Mouse (Mus musculus) midbrain, embryonic 13.5 days (tissue): Measurements from ENCODE around the gene Caln1. TPM values are rescaled to one million over a fixed set of nuclear protein-coding genes. Genes with fewer than 3 reads are reported as not detected.

Source experiments
- ATAC-seq: fragments of 200-750 bp; cut with Nextera tagmentation; 2 replicates; pipeline ENCODE4 v1.8.0; 2017; ENCODE audit warnings: mild to moderate bottlenecking, moderate TSS enrichment, moderate library complexity
- H3K27ac ChIP-seq: fragments of 300-500 bp; sonication (generic); 2 replicates; pipeline ENCODE4 v1.5.1; 2015; ENCODE audit warnings: inconsistent platforms, mild to moderate bottlenecking, moderate library complexity
- H3K27me3 ChIP-seq: fragments of 300-500 bp; sonication (generic); 2 replicates; pipeline ENCODE4 v1.6.1; 2015; ENCODE audit warnings: mild to moderate bottlenecking, inconsistent platforms
- H3K36me3 ChIP-seq: fragments of 300-500 bp; sonication (generic); 2 replicates; pipeline ENCODE4 v1.6.1; 2015; ENCODE audit warnings: mild to moderate bottlenecking, inconsistent platforms
- H3K4me1 ChIP-seq: fragments of 300-500 bp; sonication (generic); replicated peaks from 2 replicates; pipeline ENCODE4 v1.6.1; 2015; ENCODE audit warnings: inconsistent platforms
- H3K4me2 ChIP-seq: fragments of 300-500 bp; sonication (generic); replicated peaks from 2 replicates; pipeline ENCODE4 v1.6.1; 2015; ENCODE audit warnings: moderate library complexity, mild to moderate bottlenecking, inconsistent platforms
- H3K4me3 ChIP-seq: fragments of 300-500 bp; sonication (generic); replicated peaks from 2 replicates; pipeline ENCODE4 v1.5.1; 2015; ENCODE audit warnings: mild to moderate bottlenecking, inconsistent platforms
- H3K9ac ChIP-seq: fragments of 300-500 bp; sonication (generic); replicated peaks from 2 replicates; pipeline ENCODE4 v1.6.1; 2015; ENCODE audit warnings: mild to moderate bottlenecking, inconsistent platforms
- H3K9me3 ChIP-seq: fragments of 300-500 bp; sonication (generic); 2 replicates; pipeline ENCODE4 v1.6.1; 2016; ENCODE audit warnings: mild to moderate bottlenecking, inconsistent platforms
- WGBS: fragments of 180-500 bp; shearing (Covaris S2); methylation state at CpG from one replicate; pipeline ENCODE4 v1.1.7; 2015; 5-methylcytosine and 5-hydroxymethylcytosine counted together
- polyA plus RNA-seq: library from polyadenylated mRNA; unstranded; fragments of >200 nt; fragmentation: Nextera tagmentation; extraction: Ambion mirVana; gene quantifications from 2 replicates; pipeline ENCODE4 v1.2.1, GENCODE M21; 2015

Gene Caln1
- polyA plus RNA-seq, 1 experiment from 2014 or later, result 4.6 TPM

DNA sequence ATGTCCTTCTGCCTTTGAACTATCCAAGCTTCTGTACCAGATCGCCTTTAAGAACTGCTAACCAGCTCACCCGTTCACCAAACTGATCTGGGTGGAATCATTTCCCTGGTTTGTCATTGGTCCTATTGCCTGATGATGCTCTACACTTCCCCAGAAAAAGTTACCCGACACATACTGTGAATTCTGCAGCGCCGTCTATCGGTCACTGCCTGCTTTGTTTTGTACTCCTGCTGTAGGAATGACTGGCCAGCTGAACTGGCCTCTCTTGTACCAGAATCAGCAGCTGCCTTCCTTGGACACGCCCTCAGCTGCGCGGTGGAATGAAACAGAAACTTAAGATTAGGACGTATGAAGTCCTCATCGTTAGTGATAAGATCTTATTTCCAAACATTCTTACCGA is 107.5 kb downstream of the Caln1 start:
- Histone ChIP-seq H3K4me3 (no peak overlapping the region), H3K9ac (no peak overlapping the region), H3K27ac (no peak overlapping the region), H3K36me3 (no peaks in the 10 kb centered on the region), H3K27me3 (no peaks in the 10 kb centered on the region), H3K9me3 (no peaks in the 10 kb centered on the region), H3K4me1 (no peaks in the 10 kb centered on the region), H3K4me2 (no peak overlapping the region)
- ATAC-seq, result no peak
- WGBS, result 74% methylated on average over 12 of the region's 12 CpGs

DNA sequence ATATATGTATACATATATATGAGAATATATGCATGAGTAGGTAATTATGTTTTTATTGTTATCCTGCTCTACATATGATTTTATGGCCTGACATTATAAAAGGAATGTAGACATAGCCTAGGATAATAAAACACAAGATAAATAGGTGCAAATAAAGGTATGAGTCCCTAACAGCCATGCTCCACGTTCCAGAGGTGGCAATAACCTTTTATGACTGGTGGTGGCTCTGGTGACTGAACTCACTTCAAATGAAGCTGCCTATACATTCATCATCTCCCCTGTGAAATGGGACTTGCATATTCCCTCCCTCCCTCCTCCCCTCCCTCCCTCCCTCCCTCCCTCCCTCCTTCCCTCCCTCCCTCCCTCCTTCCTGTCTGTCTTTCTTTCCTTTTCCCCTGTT is 111.0 kb downstream of the Caln1 start:
- Histone ChIP-seq H3K27ac (no peak overlapping the region), H3K4me1 (no peaks in the 10 kb centered on the region), H3K9me3 (no peaks in the 10 kb centered on the region), H3K27me3 (no peaks in the 10 kb centered on the region), H3K4me2 (no peak overlapping the region), H3K36me3 (no peaks in the 10 kb centered on the region), H3K4me3 (no peak overlapping the region), H3K9ac (no peak overlapping the region)
- WGBS, result 82% methylated on average over 1 of the region's 1 CpGs
- no peak for ATAC-seq

DNA sequence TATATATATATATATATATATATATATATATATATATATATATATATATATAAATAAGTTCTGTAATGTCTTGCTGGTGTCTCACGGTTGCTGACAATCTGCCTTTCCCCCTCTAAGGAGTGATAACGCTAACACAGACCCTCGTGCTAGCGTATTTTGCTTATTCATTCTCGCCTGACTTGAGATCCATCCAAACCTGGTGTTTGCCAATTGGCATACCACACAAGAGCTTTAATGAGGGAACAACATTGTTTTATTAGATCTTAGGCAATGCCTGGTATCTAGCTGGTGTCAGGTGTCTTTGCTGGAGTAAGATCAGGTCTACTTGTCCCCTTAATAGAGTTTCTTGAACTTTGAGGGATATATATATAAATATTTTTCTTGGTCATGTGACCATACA is 122.2 kb downstream of the Caln1 start:
- Histone ChIP-seq H3K4me1 (no peaks in the 10 kb centered on the region), H3K27ac (no peak overlapping the region), H3K36me3 (no peaks in the 10 kb centered on the region), H3K4me2 (no peak overlapping the region), H3K9ac (no peak overlapping the region), H3K9me3 (no peaks in the 10 kb centered on the region), H3K4me3 (no peak overlapping the region), H3K27me3 (no peaks in the 10 kb centered on the region)
- 93% methylated on average over 5 of the region's 5 CpGs for WGBS
- ATAC-seq, result no peak

DNA sequence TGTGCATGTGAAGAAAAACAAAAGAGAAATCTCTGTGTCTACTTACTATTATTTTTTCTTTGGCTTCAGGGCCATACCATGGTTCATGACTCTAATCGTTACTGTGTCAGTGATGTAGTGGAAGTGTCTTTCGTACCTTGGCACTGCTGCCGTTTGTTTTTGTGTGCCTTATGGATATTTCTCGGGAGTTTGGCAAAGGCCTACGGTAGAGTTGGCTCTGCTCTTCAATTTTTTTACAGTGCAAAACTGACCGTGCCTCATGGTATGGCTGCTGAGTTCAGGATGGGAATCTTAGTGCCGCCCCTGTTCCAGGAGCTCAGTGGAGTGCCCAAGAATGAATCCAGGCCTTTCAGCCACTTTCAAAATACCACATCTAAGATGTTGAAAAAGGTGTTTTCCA is 123.0 kb downstream of the Caln1 start:
- Histone ChIP-seq H3K9ac (no peak overlapping the region), H3K9me3 (no peaks in the 10 kb centered on the region), H3K27ac (no peak overlapping the region), H3K4me1 (no peaks in the 10 kb centered on the region), H3K4me2 (no peak overlapping the region), H3K36me3 (no peaks in the 10 kb centered on the region), H3K27me3 (no peaks in the 10 kb centered on the region), H3K4me3 (no peak overlapping the region)
- 92% methylated on average over 7 of the region's 7 CpGs for WGBS
- no peak for ATAC-seq

DNA sequence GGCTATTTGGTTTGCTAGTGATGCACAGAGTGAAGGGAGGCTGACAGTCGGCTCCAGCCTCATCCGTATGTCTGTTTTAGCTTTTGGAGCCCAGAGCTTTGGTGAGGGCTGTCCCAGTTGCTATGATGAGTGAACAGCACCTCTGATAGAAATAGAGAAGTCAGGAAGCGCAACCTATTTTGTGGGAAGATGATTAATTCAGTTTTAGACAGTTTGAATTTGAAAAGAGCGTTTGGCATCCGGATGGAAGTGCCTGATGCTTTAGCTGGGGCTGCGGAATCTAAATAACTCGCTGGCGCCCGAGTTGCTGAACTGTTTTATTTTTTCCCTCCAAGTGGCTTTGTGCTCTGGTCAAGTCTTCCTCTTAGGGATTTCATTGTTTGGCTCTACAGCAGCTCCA is 133.3 kb downstream of the Caln1 start:
- no peaks in the 10 kb centered on the region for H3K4me1 ChIP-seq

DNA sequence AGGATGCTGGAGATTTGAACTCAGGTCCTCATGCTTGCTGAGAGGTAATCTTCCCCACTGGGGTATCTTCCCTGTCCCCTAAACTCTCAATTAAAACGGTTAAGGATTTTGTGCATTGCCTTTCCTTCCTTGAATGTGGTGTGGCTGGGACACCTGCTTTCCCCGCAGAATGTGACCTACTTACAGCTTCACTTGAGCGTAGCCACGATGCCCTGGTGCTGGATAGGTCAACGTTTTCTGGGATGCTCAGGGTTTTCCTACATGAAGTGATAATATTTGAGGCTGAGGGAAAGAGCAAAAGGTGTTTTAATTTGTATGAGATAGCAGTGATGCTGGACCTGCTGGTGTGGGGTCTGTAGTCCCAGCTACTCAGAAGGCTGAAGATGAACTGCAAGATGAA is 135.6 kb downstream of the Caln1 start:
- Histone ChIP-seq H3K4me1 (no peaks in the 10 kb centered on the region), H3K36me3 (no peaks in the 10 kb centered on the region), H3K27ac (no peak overlapping the region), H3K9me3 (no peaks in the 10 kb centered on the region), H3K9ac (no peak overlapping the region), H3K27me3 (no peaks in the 10 kb centered on the region), H3K4me3 (no peak overlapping the region), H3K4me2 (no peak overlapping the region)
- 79% methylated on average over 5 of the region's 5 CpGs for WGBS
- ATAC-seq, result no peak

More for the DNA sequence above, 133.3 kb downstream of the Caln1 start:
- H3K27ac ChIP-seq, result no peak overlapping the region
- no peaks in the 10 kb centered on the region for H3K36me3 ChIP-seq
- ATAC-seq, result no peak
- H3K27me3 ChIP-seq, result no peaks in the 10 kb centered on the region
- WGBS, result 82% methylated on average over 9 of the region's 9 CpGs
- H3K4me2 ChIP-seq, result no peak overlapping the region
- H3K9me3 ChIP-seq, result no peaks in the 10 kb centered on the region
- no peak overlapping the region for H3K9ac ChIP-seq
- H3K4me3 ChIP-seq, result no peak overlapping the region

DNA sequence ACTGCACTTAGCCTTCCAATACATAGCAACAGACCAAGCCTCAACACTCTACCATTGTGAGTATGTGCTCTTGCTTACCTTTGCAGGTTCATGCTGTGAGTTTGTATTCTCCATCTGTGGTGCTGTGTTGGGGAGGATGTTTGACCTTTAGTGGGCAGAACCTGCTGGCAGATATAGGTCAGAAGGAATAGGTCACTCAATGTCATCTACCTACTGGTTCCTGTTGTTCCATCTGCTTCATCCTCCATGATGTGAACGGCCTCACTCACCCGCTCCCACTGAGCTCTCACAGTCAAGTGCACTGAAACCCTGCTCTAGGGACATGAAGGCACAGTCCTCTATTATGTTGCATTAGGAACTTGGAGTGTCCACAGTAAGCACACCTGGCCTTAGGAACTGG is 141.3 kb downstream of the Caln1 start:
- ATAC-seq, result no peak
- Histone ChIP-seq H3K9ac (no peak overlapping the region), H3K9me3 (0 out of 2 replicates have a peak, but pooled peaks cover 4% of the 10 kb centered on the region), H3K27me3 (no peaks in the 10 kb centered on the region), H3K36me3 (no peaks in the 10 kb centered on the region), H3K4me3 (no peak overlapping the region), H3K27ac (no peak overlapping the region), H3K4me1 (no peaks in the 10 kb centered on the region), H3K4me2 (no peak overlapping the region)
- WGBS, result 95% methylated on average over 2 of the region's 2 CpGs

DNA sequence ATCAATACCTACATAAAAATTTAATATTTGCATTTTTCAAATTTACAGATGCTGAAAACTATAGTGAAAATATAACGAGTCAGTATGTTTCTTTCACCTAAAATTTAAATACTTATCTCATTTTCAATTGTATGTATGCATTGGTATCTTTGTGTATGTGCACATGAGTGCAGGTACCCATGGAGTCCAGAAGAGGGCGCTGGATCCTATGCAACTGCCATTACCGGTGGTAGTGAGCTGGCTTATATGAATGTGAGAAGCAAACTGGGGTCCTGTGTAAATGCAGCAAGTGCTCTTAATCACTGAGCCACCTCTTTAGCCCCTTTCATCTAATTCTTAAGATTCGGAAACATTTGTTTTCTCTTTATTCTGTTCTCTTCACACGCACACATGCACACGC is 146.1 kb downstream of the Caln1 start:
- Histone ChIP-seq H3K9me3 (0 out of 2 replicates have a peak, but pooled peaks cover 5% of the 10 kb centered on the region), H3K27me3 (no peaks in the 10 kb centered on the region), H3K4me3 (no peak overlapping the region), H3K9ac (no peak overlapping the region), H3K27ac (no peak overlapping the region), H3K36me3 (no peaks in the 10 kb centered on the region), H3K4me2 (no peak overlapping the region), H3K4me1 (no peaks in the 10 kb centered on the region)
- WGBS, result 81% methylated on average over 6 of the region's 6 CpGs
- no peak for ATAC-seq

DNA sequence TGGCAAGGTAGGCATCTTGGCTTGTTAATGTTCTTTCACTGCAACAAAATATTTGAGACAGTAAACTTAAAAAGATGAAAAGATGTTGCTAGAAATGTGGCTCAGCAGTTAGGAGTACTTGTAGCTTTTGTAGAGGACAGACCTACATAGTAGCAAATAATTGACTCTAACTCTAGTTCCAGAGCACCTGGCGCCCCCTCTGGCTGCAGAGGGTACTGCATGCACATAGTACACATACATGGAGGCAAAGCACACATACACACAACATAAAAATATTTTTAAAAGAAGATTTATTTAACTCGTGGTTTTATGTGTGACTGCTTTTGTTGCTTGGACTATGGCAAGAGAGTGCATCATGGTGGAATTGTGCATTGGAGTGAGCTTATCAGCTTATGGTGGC is 151.3 kb downstream of the Caln1 start:
- no peak overlapping the region for H3K4me3 ChIP-seq
- peaks cover 3% of the 10 kb centered on the region; the same call in 1 of the 2 replicates for H3K9me3 ChIP-seq
- no peak for ATAC-seq
- no peak overlapping the region for H3K4me2 ChIP-seq
- no peak overlapping the region for H3K9ac ChIP-seq
- H3K27ac ChIP-seq, result no peak overlapping the region
- WGBS, result 77% methylated on average over 2 of the region's 2 CpGs
- H3K27me3 ChIP-seq, result no peaks in the 10 kb centered on the region
- H3K36me3 ChIP-seq, result no peaks in the 10 kb centered on the region
- H3K4me1 ChIP-seq, result no peaks in the 10 kb centered on the region

DNA sequence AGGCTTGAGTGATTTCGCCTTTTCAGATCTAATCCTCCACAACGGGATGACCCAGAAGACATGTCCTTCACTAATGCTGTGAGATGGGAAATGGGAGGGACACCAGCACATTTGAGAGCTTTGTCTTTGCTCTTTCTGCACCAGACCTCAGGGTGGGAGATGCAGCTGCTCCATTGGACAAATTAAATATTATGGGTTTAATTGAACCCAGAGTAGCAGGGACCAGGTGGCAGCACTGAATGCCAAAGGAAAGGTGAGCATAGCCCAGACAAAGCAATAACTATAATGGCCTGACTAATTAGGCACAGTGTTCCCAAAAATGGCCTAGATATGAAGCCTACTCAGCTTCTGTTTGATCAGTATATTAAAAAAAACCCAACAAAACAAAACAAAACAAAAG is 158.2 kb downstream of the Caln1 start:
- Histone ChIP-seq H3K9ac (no peak overlapping the region), H3K4me1 (no peaks in the 10 kb centered on the region), H3K4me2 (no peak overlapping the region), H3K36me3 (no peaks in the 10 kb centered on the region), H3K9me3 (no peaks in the 10 kb centered on the region), H3K27me3 (no peaks in the 10 kb centered on the region), H3K27ac (no peak overlapping the region), H3K4me3 (no peak overlapping the region)
- WGBS, result 86% methylated on average over 2 of the region's 2 CpGs
- ATAC-seq, result no peak

DNA sequence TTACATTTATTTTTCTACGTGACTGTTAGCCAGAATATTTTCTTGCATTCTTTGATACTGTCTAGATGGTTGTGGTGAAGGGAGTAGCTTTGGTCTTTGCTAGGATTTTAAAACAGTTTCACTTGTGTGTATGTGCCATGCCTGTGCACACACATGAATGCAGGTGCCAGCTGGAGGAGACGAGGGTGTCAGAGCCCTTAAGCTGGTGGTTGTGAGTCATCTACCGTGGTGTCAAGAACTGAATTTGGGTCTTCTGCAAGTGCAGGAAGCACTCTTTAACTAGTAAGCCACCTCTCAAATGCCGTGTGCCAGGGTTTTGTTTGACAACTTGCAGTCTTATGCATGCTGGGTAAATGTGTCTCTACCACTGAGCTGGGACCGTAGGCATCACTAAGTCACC is 178.2 kb downstream of the Caln1 start:
- 91% methylated on average over 5 of the region's 5 CpGs for WGBS
- Histone ChIP-seq H3K36me3 (no peaks in the 10 kb centered on the region), H3K9ac (no peak overlapping the region), H3K4me3 (no peak overlapping the region), H3K4me2 (no peak overlapping the region), H3K4me1 (no peaks in the 10 kb centered on the region), H3K27me3 (no peaks in the 10 kb centered on the region), H3K27ac (no peak overlapping the region), H3K9me3 (no peaks in the 10 kb centered on the region)
- ATAC-seq, result no peak

DNA sequence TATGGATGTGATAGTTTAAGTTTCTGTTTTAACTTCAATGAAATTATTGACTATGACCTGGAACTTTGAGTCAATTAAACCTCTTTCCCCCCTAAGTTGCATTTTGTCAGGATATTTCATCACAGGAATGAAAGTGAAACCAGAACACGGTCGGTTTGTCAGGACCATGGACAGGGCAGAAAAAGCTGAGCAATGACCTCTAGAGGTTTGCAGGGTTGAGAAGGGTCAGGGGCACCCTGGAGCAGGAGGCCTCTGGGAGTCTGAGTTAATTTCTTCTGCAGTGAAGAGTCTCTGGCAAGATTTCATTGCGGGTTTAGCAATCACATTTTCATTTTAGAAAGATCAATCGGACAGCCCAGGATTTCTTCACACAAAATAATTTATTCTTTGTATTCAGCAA is 184.7 kb downstream of the Caln1 start:
- Histone ChIP-seq H3K9me3 (no peaks in the 10 kb centered on the region), H3K4me2 (no peak overlapping the region), H3K4me1 (no peaks in the 10 kb centered on the region), H3K4me3 (no peak overlapping the region), H3K36me3 (no peaks in the 10 kb centered on the region), H3K27ac (no peak overlapping the region), H3K9ac (no peak overlapping the region), H3K27me3 (no peaks in the 10 kb centered on the region)
- no peak for ATAC-seq
- WGBS, result 70% methylated on average over 4 of the region's 4 CpGs

DNA sequence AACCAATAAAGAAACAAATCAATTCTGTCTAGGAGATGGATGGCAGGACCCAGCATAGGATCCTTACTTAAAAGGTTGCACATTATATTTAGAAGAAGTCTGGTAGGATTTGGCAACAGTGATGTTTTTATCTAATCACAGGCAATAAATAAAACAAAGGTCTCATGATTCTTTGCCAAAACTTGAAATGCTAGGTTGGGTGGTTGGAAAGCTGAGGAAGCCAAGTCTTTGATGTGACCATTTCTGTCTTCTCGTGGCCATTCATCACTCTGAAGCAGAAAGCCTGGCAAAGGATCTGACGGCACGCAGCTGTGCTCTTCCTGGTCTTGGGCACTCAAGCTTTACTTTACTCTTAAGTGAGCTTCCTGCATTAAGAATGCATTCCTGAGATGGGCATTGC is 193.9 kb downstream of the Caln1 start:
- Histone ChIP-seq H3K4me2 (no peak overlapping the region), H3K27ac (no peak overlapping the region), H3K4me3 (no peak overlapping the region), H3K4me1 (no peaks in the 10 kb centered on the region), H3K27me3 (no peaks in the 10 kb centered on the region), H3K9ac (no peak overlapping the region), H3K36me3 (no peaks in the 10 kb centered on the region), H3K9me3 (0 out of 2 replicates have a peak, but pooled peaks cover 3% of the 10 kb centered on the region)
- no peak for ATAC-seq
- 88% methylated on average over 3 of the region's 3 CpGs for WGBS
